Mouse (Mus musculus) A20 (cell line): Measurements from ENCODE around the gene Med20.

Experiments
- DNase-seq: peaks from one replicate; pipeline ENCODE4 v3.0.0-alpha.2; 2011; ENCODE audit warnings: low read depth, low spot score

The Med20 gene

DNA sequence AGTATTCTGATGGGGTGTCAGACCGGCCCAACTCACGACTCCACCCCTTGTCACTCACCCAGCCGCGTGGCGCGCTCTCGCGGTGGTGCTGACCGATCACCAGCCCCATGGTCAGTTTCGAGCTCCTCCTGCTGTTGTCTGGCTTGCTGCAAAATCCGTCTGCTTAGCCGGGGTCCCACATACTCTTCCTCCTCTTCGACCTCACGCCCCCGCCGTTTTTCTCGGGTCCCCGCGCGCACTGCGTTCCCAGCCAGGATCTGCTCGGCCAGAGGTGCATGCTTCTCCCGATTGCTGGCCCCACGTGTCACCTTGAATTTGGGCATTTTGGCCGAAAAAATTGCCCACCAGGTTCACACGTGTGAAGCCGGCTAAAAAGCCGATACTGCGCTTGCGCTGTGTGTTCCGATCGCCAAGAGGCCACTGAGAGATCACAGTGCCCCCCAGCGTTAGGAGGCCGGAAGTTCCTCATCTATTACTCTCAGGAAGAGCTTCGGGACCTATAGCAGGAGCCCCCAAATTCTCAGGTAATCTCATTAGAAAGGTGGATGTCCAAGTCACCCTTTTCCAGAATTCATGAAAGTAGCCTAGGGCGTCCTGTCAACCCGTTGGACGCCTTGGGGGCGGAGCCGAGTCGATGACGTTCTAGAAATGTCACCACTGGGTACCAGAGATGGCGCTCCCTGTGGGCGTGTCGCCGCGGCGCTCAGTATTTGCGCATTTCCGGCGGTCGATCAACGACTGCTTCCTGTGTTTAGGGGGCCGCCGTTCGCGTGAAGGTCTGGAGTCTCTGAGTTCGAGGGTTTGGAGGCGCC, at the start of gene Med20, which contains the start of the genes Bysl and Gm20517:
Gene Med20 (plus strand): TSS at position 734 of the 812 bp plus-strand sequence.
Gene Bysl (minus strand): TSS at position 644 of the 812 bp plus-strand sequence.
Gene Gm20517 (plus strand): TSS at position 741 of the 812 bp plus-strand sequence.
- peak; percentile 98 for DNase-seq

DNA sequence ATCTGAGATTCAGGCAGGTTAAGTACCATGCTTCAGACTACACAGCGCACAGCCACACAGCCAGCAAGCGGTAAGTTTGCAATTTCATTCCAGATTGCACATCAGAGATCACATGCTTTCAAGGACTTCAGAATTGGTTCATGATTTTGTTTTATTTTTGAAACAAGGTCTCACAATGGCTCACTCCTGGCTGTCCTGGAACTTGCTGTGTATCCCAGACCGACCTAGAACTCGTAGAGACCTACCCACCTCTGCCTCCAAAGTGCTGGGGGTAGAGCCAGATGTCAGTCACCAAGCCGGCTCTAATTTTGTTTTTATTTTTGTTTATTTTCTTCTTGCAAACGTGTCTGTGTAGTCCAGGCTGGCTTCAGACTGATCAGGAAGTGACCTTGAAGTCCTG, 48.5 kb upstream of the Med20 start:
- no peak for DNase-seq

DNA sequence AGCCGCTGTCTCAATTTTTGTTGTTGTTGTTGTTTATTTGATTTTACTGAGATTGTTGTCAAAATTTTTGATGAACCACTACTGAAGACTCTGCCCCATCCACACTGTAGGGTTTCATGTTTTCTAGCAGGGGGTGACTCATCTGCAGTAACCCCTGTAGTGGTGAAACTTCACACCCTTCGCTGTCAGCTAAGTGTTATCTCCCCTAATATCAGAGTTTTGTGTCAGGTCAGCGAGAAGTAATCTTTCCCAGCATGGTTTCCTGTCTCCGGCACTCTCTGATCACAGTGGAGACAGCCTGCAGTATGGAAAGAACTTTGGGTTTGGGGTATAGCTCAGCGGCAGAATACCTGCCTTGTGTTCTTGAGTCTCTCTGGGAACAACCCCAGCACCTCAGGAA, 46.8 kb upstream of the Med20 start:
- DNase-seq: no peak

DNA sequence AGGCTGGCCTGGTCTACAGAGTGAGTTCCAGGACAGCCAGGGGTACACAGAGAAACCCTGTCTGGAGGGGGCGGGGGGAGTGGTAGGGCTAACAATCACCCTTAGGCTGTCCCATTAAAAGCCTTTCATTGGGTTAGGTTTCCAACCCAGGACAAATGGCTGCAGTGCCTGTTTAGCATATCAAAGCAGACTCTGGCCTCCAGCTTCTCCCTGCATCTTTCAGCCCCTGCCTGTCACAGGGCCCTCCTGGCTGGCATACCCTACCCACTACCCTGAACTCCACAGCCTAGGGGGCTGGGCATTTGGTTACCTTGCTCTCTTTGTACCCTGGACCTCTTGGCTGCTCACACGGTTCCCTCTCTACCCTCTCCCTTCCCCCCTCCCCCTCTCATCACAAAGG, 45.2 kb upstream of the Med20 start:
- DNase-seq: no peak

DNA sequence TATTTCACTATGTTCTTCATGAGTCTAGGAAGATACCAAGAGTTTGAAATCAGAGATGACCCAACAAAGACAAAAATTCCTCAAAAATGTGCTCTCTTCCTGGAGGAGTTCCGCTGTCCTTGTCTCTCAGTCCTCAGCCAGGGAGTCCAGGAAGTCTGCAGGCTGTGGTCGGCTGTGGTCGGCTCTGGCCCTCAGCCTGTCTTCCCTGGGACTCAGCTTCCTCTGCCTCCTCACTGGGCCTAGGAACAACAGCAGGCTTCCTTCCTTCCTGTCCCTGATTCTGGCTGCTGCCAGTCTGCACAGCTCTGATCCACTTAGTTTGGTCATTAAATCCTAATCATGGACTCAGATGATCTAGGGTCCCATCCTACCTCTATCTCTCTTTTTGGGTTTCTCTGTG, 44.1 kb upstream of the Med20 start:
- no peak for DNase-seq

DNA sequence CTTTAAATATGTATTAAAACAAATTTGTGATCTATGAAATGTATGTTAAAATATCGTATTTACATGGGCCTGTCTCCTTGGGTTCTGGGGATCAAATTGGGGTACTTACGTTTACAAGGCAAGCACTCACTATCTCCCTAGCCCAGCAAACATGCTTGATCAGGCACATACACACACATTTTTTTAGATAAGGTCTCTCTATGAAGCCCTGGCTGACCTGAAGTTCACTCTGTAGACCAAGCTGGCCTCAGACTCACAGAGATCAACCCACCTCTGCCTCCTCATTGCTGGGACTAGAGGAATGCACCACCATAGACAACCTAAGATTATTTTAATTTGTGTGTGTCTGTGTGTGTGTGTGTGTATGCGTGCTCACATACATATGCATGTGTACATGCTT, 43.0 kb upstream of the Med20 start:
- no peak for DNase-seq

DNA sequence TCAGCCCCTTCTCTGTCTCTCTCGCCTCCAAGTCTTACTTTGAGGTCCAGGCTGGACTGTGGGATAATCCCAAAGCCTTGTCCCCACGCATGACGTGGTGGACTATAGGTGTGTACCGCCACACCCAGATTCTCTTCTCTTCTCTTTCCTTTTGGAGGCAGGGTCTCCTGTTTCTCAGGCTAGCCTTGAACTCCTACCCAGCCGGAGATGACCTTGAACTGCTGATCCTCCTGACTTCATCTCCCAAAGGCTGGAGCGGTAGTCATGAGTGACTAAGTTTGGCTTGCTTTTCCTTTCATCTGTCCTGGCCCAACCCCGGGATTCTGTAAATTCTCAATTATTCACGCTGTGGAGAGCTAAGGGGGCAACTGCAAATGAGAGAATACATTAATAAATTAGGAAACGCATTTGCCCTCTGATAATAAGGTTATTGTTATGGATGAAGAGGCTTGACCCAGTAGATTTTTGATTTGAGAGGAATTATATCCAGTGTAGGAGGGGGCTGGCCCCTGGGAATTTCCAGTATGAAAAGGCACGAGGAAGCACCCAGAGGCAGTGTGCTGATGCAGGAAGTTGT, 42.3 kb upstream of the Med20 start:
- DNase-seq: no peak

DNA sequence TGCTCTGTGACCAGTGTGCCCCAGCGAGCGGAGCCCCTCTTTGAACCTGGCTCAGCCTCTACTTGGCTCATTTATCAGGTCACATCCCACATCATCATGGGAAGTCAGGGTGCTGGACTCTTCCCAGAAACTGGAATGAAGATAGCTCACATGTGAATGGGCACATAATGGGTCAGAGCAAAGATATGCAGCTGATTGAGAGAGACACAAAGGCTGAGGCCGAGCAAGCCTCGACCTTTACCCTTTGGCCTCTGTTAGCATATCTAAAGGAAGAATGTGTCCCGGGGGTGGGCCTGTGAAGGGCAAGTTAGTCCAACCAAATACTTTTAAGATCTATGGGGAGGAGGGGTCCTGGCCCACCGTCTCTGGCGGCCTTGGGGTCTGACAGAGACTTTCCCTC, 39.8 kb upstream of the Med20 start:
- DNase-seq: no peak

DNA sequence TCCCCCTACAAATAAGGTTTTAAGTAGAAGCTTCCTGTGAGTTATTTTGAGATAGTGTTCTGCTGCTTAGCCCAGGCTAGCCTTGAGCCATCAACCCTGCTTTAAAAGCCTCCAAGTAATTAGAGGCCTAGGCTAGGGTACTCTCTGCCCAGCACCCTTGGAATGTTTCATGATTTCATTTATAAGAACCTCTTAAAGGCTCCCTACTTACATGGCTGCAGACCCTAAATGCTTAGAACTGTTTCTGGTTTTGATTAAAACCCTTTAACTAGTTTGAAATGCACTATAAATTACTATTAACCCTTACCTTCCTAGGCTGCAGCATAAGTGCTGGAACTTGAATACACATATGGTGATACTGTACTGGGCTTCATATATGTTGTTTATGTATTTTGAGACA, 38.9 kb upstream of the Med20 start:
- DNase-seq: no peak

DNA sequence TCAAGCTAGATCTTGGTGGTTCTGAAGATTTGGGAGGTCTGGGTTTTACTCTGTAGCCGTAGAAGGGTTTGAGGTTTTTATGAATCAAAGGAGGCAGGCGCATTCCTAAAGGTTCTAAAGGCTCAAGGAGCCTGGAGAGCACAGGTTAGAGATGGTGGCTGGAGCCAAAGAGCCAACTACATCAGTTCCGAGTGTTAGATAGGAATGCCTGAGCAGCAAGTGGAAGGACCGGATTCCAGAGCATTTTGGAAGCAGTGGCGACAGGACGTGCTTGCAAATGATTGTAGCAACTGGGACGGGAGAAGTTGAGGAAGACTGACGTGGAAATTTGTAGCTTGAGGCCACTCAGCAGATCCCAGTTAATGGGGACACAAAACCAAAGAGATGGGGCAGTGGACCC, 37.4 kb upstream of the Med20 start:
- no peak for DNase-seq

DNA sequence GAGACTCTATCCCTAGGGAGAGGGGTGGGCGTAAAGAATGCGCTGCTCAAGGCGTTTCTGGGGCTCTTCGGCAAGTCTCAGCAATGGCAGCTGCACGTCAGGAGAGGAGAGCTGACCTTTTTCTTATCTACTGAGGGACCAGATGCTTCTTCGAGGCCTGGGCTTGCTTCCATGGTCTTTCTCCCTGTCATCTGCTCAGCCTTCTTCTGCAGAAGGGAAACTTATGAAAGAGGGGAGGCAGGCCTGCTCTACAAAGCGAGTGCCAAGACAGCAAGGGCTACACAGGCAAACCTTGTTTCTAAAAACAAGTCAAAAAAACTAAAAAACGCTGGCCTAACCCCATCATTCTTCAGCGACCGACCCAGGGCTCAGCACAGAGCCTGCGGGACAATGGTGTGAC, 36.6 kb upstream of the Med20 start:
- no peak for DNase-seq

DNA sequence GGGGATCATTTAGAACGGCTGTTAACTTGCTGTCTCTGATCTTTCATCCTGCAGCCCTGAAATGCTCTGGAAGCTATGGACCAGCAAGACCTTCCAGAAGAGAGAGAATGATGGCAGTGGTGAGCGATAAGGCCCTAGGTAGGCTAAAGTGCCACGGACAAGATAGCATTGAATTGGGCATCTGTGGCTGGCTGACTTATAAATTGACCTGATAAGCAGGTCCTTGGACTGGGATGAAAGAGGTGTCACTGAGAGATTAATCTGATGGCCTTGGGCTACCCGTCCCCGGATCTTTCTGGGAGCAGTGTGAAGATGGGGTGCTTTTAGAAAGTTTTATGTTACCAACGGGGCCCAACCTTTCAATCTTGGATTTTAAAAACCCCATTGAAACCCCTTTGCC, 32.7 kb upstream of the Med20 start:
- no peak for DNase-seq

DNA sequence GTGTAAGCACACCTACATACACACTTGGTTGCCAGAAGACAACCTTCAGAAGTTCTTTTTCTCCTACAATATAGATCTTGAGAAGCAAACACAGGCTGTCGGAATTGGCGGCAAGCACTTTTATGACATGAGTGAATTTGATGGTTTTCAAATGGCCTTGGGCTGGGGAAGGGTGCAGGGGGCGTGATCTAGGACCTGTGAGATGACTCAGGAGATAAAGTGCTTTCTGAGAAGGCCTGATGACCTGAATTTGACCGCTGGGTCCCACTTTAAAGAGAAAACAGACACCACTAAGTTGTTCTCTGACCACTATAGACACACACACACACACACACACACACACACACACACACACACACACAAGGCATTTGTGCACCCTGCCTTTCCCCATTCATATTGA, 30.4 kb upstream of the Med20 start:
- DNase-seq: no peak

DNA sequence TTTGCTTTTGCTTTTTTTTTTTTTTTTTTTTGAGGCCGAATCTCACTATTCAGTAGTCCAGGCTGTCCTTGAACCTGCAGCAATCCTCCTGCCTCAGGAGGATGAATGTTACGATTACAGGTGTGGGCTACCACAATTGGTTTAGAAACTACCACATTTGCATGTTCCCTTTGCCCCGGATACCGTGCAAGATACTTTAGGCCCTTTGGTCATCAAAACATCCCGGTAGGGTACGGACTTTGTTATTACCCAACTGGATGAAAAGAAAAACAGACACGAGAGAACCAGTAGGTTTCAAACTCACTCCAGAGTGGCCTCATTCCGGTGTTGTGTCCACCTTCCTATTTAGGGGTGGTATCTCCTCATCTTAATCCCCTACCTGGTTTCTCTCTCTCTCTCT, 22.9 kb upstream of the Med20 start:
- no peak for DNase-seq

DNA sequence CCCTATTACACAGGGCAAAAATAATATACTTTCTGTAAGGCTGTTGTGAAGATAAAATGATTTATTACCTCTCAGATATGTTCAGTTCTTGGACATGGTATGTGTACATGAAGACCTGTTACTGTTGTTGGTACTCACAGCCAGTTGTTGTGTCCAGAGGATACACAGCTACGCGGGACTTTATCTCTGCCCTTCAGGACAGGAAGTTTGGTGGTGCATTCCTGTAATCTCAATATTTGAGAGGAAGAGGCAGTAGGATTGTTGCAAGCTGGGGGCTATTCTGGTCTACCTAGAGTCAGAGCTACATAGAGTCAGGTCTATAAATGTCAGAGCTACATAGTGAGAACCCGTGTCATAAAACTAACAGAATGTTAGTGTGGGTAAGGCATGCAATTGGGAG, 20.3 kb upstream of the Med20 start:
- no peak for DNase-seq

DNA sequence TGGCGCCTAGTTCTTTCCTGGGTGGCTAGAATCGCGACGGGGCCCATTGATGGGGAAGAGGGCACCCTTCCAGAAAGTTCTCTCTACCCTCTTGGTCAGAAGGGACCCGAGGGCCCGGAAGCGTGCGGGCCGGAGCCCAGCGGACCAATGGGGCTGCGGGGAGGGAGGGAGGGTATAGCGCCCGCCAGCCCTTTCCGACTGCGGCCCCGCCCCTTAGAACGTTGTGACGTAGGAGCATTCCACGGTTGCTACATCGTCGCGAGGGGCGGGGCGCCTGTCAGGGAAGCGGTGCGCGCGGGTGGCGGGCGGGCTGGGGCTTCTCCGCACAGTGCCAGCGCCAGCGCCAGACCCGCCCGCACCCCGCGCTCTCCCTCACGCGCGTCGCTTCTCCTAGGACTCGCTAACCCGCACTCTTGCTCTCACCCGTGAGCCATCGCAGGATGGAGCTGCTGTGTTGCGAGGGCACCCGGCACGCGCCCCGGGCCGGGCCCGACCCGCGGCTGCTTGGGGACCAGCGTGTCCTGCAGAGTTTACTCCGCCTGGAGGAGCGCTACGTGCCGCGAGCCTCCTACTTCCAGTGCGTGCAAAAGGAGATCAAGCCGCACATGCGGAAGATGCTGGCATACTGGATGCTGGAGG, 18.0 kb upstream of the Med20 start:
- DNase-seq: peak; percentile 97

DNA sequence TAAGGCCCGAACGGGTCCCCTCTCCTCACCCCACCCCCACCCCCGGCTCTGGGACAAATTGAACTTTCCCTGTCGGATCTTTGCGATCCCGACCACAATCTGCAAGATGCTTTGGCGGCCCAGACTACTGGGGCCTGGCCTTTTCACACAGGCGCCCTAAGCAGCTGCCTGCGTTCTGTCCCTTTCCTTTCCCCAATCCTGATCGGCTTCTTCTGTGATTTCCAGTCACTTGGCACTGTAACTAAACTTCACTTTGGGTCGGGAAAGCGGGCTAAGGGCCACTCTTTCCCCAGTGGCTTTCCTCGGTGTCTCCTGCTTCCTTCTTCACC, 17.6 kb upstream of the Med20 start:
- no peak for DNase-seq

DNA sequence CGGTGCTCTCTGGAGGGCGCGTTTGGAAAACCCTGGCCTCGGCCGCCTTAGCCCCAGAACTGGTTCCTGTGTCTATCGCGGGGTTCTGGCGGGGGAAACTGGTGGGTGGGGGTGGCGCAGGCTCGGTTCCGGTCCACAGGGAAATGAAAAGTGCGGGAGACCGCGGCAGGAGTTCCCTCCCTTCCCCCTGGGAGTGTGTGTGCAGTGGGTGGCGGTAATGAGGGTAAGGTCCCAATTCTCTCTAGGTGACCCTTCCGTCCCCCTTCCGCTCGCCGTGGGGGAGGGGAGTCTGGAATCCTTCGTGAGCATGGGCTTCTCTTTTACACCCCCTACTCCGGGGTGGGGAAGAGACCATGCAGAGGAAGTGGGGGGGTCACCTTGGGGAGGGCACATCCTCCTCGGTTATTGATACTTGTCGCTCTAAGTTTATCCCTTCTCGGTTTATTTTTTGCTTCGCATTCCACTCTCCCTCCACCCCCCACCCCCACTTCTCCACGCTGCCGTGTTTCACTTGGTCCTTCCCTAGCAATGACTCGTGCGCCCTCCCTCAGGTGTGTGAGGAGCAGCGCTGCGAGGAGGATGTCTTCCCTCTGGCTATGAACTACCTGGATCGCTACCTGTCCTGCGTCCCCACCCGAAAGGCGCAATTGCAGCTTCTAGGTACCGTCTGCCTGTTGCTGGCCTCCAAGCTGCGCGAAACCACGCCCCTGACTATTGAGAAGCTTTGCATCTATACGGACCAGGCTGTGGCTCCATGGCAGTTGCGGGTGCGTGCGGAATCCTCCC, 17.0 kb upstream of the Med20 start:
- peak; percentile 53 for DNase-seq

DNA sequence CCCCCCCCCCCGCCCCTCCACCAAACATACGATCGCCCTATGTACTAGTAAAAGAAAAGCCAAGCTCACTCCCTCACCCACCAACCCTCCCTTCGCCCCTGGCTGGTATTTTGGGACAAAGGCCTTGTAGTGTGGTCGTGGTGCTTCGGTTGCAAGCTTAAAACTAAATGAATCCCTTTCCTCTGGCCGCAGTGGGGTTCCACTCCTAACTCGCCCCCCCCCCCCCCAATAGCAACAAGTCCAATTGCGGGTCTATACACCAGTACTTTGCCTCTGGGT, 16.5 kb upstream of the Med20 start:
- DNase-seq: no peak

DNA sequence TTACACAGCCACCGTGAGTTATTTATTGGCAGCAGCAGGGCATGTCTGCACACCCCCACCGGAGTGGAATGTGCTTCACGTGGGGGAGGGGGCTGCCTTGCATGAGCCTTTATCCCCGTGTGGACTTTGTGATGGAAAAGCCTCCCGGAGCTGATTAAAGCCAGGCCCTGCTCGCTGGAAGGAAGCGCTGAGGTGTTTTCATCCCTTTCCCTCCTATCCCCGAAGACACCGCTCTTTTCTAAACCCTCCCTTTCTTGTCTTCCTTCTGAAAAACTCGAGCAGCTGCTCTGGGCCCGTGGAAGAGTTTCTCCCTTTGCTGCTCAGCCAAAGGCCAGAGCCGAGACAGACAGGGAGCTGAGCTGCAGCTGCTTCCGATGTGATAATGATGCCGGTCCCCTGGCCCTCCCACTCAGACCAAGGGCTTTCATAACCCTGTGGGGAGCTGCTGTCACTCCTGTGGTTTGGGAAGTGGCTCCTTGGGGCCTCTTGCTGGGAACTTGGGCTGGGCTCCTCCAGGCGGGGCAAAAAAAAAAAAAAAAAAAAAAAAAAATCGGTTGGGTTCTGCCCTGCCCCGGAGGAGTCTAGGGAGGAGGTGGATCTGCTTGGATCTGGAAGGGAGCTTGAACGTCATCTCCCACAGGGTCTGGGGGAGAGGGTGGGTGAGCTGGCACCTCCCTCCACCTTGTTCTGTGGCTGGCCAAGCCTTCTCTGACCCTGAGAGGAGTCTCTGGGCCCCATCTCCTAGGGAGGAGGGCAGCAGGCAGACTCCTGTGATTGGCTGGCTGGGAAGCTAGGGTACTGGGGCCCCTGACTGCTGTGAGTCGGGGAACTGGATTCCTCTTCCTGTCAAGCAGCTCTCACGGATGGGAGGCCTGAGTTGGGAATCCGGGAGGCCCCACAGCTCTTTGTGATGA, 15.9 kb upstream of the Med20 start:
- no peak for DNase-seq

DNA sequence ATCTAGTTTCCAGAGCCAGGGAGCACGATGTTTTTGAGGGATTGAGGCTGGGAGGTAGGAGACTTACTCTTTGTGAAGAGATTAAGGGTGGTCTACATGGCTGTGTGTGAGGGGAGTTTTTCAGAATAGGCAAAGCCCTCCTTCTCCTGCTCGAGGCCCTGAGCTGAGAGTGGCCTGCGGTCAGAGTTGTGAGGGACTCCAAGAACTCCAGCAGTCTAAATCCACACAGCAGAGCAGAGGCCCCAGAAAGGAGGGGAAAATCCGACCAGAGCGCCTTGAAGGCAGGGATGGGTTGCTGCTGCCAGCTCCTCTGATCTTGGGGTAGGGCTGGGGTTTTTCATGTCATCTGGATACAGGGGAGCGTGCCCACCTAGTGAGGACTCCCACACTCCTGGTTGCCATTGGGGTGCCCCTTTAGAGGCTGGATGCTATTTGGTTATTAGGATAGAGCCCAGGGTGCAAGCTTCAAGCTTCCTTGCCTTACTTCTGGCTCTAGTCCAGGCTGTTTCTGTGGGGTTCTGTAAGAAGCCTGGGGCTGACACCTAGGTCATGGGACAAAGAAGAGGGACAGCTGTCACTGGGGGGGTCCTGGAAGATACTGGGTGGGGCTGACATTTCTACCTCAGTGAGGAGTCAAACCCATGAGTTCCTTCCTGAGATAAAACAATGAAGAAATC, 15.1 kb upstream of the Med20 start:
- no peak for DNase-seq
